Mouse (Mus musculus): Measurements from ENCODE around the gene Gm10058. TPM values are rescaled to one million over a fixed set of nuclear protein-coding genes. Genes with fewer than 3 reads are reported as not detected.

Gm10058 gene
- not detected in 2 replicates for polyA plus RNA-seq (2015; fragmentation: Nextera tagmentation; extraction: Ambion mirVana)

GRCm38 (mm10) chrX:27946785-27947184, at the start of gene Gm10058:
Gm10058 (minus strand) TSS chrX:27946885.

All from neural tube, postnatal 0 days (tissue).